Mouse (Mus musculus) lung, postnatal 0 days (tissue): ENCODE measurements around the gene Sox30. TPM values are rescaled to one million over a fixed set of nuclear protein-coding genes. Genes with fewer than 3 reads are reported as not detected.

Experiments used
- ATAC-seq: fragments of 200-750 bp; cut with Nextera tagmentation; 2 replicates; pipeline ENCODE4 v1.8.0; 2017; ENCODE audit warnings: moderate library complexity
- DNase-seq: peaks from one replicate; pipeline ENCODE4 v3.0.0-alpha.2; 2016; ENCODE audit warnings: low spot score
- H3K27ac ChIP-seq: fragments of 300-500 bp; sonication (generic); 2 replicates; pipeline ENCODE4 v1.5.1; 2014; ENCODE audit warnings: antibody characterized with exemption, mild to moderate bottlenecking, low read length, mixed read lengths
- H3K27me3 ChIP-seq: fragments of 300-500 bp; sonication (generic); replicated peaks from 2 replicates; pipeline ENCODE4 v1.6.1; 2014; ENCODE audit warnings: low read length, mixed read lengths; ENCODE audit not compliant: insufficient read depth
- H3K36me3 ChIP-seq: fragments of 300-500 bp; sonication (generic); 2 replicates; pipeline ENCODE4 v1.6.1; 2014; ENCODE audit warnings: low read length, mixed read lengths; ENCODE audit not compliant: insufficient read depth
- H3K4me1 ChIP-seq: fragments of 300-500 bp; sonication (generic); 2 replicates; pipeline ENCODE4 v1.6.1; 2014; ENCODE audit warnings: antibody characterized with exemption, low read depth, low read length, mixed read lengths; ENCODE audit not compliant: insufficient read depth
- H3K4me2 ChIP-seq: fragments of 300-500 bp; sonication (generic); replicated peaks from 2 replicates; pipeline ENCODE4 v1.6.1; 2014; ENCODE audit warnings: low read depth, mild to moderate bottlenecking, low read length, moderate library complexity, mixed read lengths
- H3K4me3 ChIP-seq: fragments of 300-500 bp; sonication (generic); 2 replicates; pipeline ENCODE4 v1.5.1; 2014; ENCODE audit warnings: low read depth, low read length
- H3K9ac ChIP-seq: fragments of 300-500 bp; sonication (generic); replicated peaks from 2 replicates; pipeline ENCODE4 v1.6.1; 2014; ENCODE audit warnings: low read depth, mild to moderate bottlenecking
- H3K9me3 ChIP-seq: fragments of 300-500 bp; sonication (generic); 2 replicates; pipeline ENCODE4 v1.6.1; 2016; ENCODE audit warnings: low read length, mixed read lengths
- CTCF ChIP-seq: IDR thresholded peaks from 2 replicates; pipeline ENCODE4 v1.5.1; 2016; ENCODE audit warnings: antibody characterized with exemption, mild to moderate bottlenecking
- EP300 ChIP-seq: IDR thresholded peaks from 2 replicates; pipeline ENCODE4 v1.6.1; 2016; ENCODE audit warnings: antibody characterized with exemption, mild to moderate bottlenecking, control low read depth
- WGBS: fragments of 180-500 bp; shearing (Covaris S2); extraction: QIAGEN DNeasy Blood & Tissue Kit; methylation state at CpG from one replicate; pipeline ENCODE4 v1.1.7; 2014; 5-methylcytosine and 5-hydroxymethylcytosine counted together
- polyA plus RNA-seq: library from polyadenylated mRNA; unstranded; fragments of >200 nt; fragmentation: Nextera tagmentation; extraction: Ambion mirVana; gene quantifications from 2 replicates; pipeline ENCODE4 v1.2.1, GENCODE M21; 2015

Sox30 gene
- polyA plus RNA-seq, 1 experiment from 2014 or later: 0.11 TPM

- Histone ChIP-seq H3K27me3 (no peaks in the 10 kb centered on the region), H3K36me3 (no peaks in the 10 kb centered on the region), H3K9me3 (no peaks in the 10 kb centered on the region), H3K27ac (no peak overlapping the region), H3K4me3 (no peak overlapping the region), H3K9ac (no peak overlapping the region), H3K4me1 (no peaks in the 10 kb centered on the region), H3K4me2 (no peak overlapping the region)
- ATAC-seq (no peak), DNase-seq (no peak)
- no peak for TF ChIP-seq CTCF
- no peak for TF ChIP-seq EP300
- WGBS: 81% methylated on average over 6 of the region's 6 CpGs
Observed at GRCm38 (mm10) chr11:46027952-46028814, 48.1 kb downstream of the Sox30 start.

GRCm38 (mm10) chr11:46029485-46029884 is 49.4 kb downstream of the Sox30 start:
- H3K4me2 ChIP-seq: no peak overlapping the region
- H3K27ac ChIP-seq: no peak overlapping the region
- H3K36me3 ChIP-seq: no peaks in the 10 kb centered on the region
- no peak for TF ChIP-seq EP300
- no peak for TF ChIP-seq CTCF
- DNase-seq: no peak
- H3K4me3 ChIP-seq: no peak overlapping the region
- no peaks in the 10 kb centered on the region for H3K4me1 ChIP-seq
- H3K9me3 ChIP-seq: no peaks in the 10 kb centered on the region
- no peak for ATAC-seq
- H3K9ac ChIP-seq: no peak overlapping the region
- WGBS: 30% methylated on average over 2 of the region's 2 CpGs
- H3K27me3 ChIP-seq: no peaks in the 10 kb centered on the region

- whole genome bisulfite sequencing: 77% methylated on average over 2 of the region's 2 CpGs
- no peaks in the 10 kb centered on the region for H3K9me3 ChIP-seq
- ATAC-seq: no peak
Observed at GRCm38 (mm10) chr11:46030026-46030425, 49.9 kb downstream of the Sox30 start.

GRCm38 (mm10) chr11:46031470-46031869 is 51.4 kb downstream of the Sox30 start:
- H3K4me1 ChIP-seq: no peaks in the 10 kb centered on the region
- no peak for DNase-seq
- TF ChIP-seq EP300 (no peak), CTCF (peak; percentile 45)
- no peak overlapping the region for H3K27ac ChIP-seq
- H3K9me3 ChIP-seq: no peaks in the 10 kb centered on the region
- 49% methylated on average over 3 of the region's 3 CpGs for WGBS
- H3K27me3 ChIP-seq: no peaks in the 10 kb centered on the region
- H3K4me2 ChIP-seq: no peak overlapping the region
- no peak overlapping the region for H3K4me3 ChIP-seq
- H3K9ac ChIP-seq: no peak overlapping the region
- H3K36me3 ChIP-seq: no peaks in the 10 kb centered on the region
- no peak for ATAC-seq

More at GRCm38 (mm10) chr11:46030026-46030425, 49.9 kb downstream of the Sox30 start:
- TF ChIP-seq EP300: no peak
- TF ChIP-seq CTCF: no peak
- no peak overlapping the region for H3K9ac ChIP-seq
- no peaks in the 10 kb centered on the region for H3K4me1 ChIP-seq
- no peak for DNase-seq
- no peaks in the 10 kb centered on the region for H3K36me3 ChIP-seq
- H3K4me3 ChIP-seq: no peak overlapping the region
- no peak overlapping the region for H3K4me2 ChIP-seq
- H3K27ac ChIP-seq: no peak overlapping the region
- H3K27me3 ChIP-seq: no peaks in the 10 kb centered on the region

- no peak for ATAC-seq
- no peak for DNase-seq
- H3K4me2 ChIP-seq: no peak overlapping the region
- no peaks in the 10 kb centered on the region for H3K27me3 ChIP-seq
- no peak overlapping the region for H3K9ac ChIP-seq
- H3K9me3 ChIP-seq: no peaks in the 10 kb centered on the region
- WGBS: 83% methylated on average over 7 of the region's 7 CpGs
- H3K4me1 ChIP-seq: no peaks in the 10 kb centered on the region
- H3K27ac ChIP-seq: no peak overlapping the region
- H3K4me3 ChIP-seq: no peak overlapping the region
- H3K36me3 ChIP-seq: no peaks in the 10 kb centered on the region
- no peak for TF ChIP-seq EP300
- no peak for TF ChIP-seq CTCF
Observed at GRCm38 (mm10) chr11:46032956-46033355, 52.8 kb downstream of the Sox30 start.

GRCm38 (mm10) chr11:46036374-46036773 is 56.3 kb downstream of the Sox30 start:
- Histone ChIP-seq H3K9me3 (no peaks in the 10 kb centered on the region), H3K4me2 (no peak overlapping the region), H3K4me1 (peaks cover 3% of the 10 kb centered on the region; the same call in 1 of the 2 replicates), H3K9ac (no peak overlapping the region), H3K27me3 (no peaks in the 10 kb centered on the region), H3K27ac (no peak overlapping the region), H3K4me3 (no peak overlapping the region), H3K36me3 (no peaks in the 10 kb centered on the region)
- DNase-seq (no peak), ATAC-seq (no peak)
- 90% methylated on average over 10 of the region's 10 CpGs for WGBS
- no peak for TF ChIP-seq CTCF
- TF ChIP-seq EP300: no peak
